Mouse (Mus musculus) limb, embryonic 14.5 days (tissue): ENCODE data around the gene Hist1h2bh. TPM values are rescaled to one million over a fixed set of nuclear protein-coding genes. Genes with fewer than 3 reads are reported as not detected.
"Not testable (repeated sequence)": the region's sequence is repeated elsewhere in the genome, so short reads cannot be mapped to it uniquely, and the experiment has no call there.

ENCODE experiments used
- ATAC-seq: fragments of 200-750 bp; cut with Nextera tagmentation; 2 replicates; pipeline ENCODE4 v1.8.0; 2017; ENCODE audit warnings: low read depth, moderate number of reproducible peaks, moderate TSS enrichment; ENCODE audit not compliant: low FRiP score
- DNase-seq: peaks from one replicate; pipeline ENCODE4 v3.0.0-alpha.2; 2015; ENCODE audit warnings: low spot score
- H3K27ac ChIP-seq: fragments of 300-500 bp; sonication (generic); replicated peaks from 2 replicates; pipeline ENCODE4 v1.5.1; 2014; ENCODE audit warnings: low read depth, mild to moderate bottlenecking, low read length, moderate library complexity, mixed read lengths
- H3K27me3 ChIP-seq: fragments of 300-500 bp; sonication (generic); 2 replicates; pipeline ENCODE4 v1.6.1; 2014; ENCODE audit warnings: low read length, mixed read lengths; ENCODE audit not compliant: control insufficient read depth, insufficient read depth
- H3K36me3 ChIP-seq: fragments of 300-500 bp; sonication (generic); 2 replicates; pipeline ENCODE4 v1.6.1; 2014; ENCODE audit warnings: mild to moderate bottlenecking, low read length, moderate library complexity, mixed read lengths; ENCODE audit not compliant: control insufficient read depth, insufficient read depth
- H3K4me1 ChIP-seq: fragments of 300-500 bp; sonication (generic); 2 replicates; pipeline ENCODE4 v1.6.1; 2014; ENCODE audit warnings: antibody characterized with exemption, low read length, mixed read lengths; ENCODE audit not compliant: control insufficient read depth, insufficient read depth
- H3K4me2 ChIP-seq: fragments of 300-500 bp; sonication (generic); replicated peaks from 2 replicates; pipeline ENCODE4 v1.6.1; 2014; ENCODE audit warnings: low read depth, mild to moderate bottlenecking, low read length, moderate library complexity; ENCODE audit not compliant: severe bottlenecking
- H3K4me3 ChIP-seq: fragments of 300-500 bp; sonication (generic); replicated peaks from 2 replicates; pipeline ENCODE4 v1.5.1; 2014; ENCODE audit warnings: low read length
- H3K9ac ChIP-seq: fragments of 300-500 bp; sonication (generic); 2 replicates; pipeline ENCODE4 v1.6.1; 2014; ENCODE audit warnings: mild to moderate bottlenecking, low read depth, low read length, moderate library complexity; ENCODE audit not compliant: severe bottlenecking
- H3K9me3 ChIP-seq: fragments of 300-500 bp; sonication (generic); 2 replicates; pipeline ENCODE4 v1.6.1; 2016; ENCODE audit warnings: low read length; ENCODE audit not compliant: control insufficient read depth
- POLR2A ChIP-seq: fragments of 200-500 bp; IDR thresholded peaks from 2 replicates; pipeline ENCODE4 v1.8.0; 2012; ENCODE audit warnings: inconsistent platforms, mild to moderate bottlenecking, moderate library complexity, borderline replicate concordance; ENCODE audit not compliant: insufficient read depth, insufficient read length; ENCODE audit errors: extremely low read depth
- WGBS: fragments of 180-500 bp; shearing (Covaris S2); extraction: QIAGEN DNeasy Blood & Tissue Kit; methylation state at CpG from one replicate; pipeline ENCODE4 v1.1.7; 2014; 5-methylcytosine and 5-hydroxymethylcytosine counted together
- polyA plus RNA-seq, 2 experiments: library from polyadenylated mRNA; depleted of rRNA in 1 of 2; stranded (reverse) in 1 of 2; unstranded in 1 of 2; fragments of >200 nt; fragmentation: Nextera tagmentation in 1 of 2; extraction: Ambion mirVana in 1 of 2; gene quantifications; 2 replicates each; pipeline versions ENCODE4 v1.2.1 to v1.2.3; 2012 to 2014

Gene Hist1h2bh
- polyA plus RNA-seq, 2 experiments: 0.48 to 5.2 TPM

- Histone ChIP-seq H3K4me2 (peak overlapping the region; percentile 56), H3K36me3 (no peaks in the 10 kb centered on the region), H3K9me3 (no peaks in the 10 kb centered on the region), H3K9ac (peak overlapping the region; percentile 57), H3K27ac (peak overlapping the region; percentile 93), H3K27me3 (no peaks in the 10 kb centered on the region), H3K4me3 (peak overlapping the region; percentile 40), H3K4me1 (peaks cover 21% of the 10 kb centered on the region)
- DNase-seq (no peak), ATAC-seq (no peak)
- WGBS: 34% methylated on average over 2 of the region's 2 CpGs
- no peak for TF ChIP-seq POLR2A
Measured at GRCm38 (mm10) chr13:23572218-23573033, 29.2 kb upstream of the Hist1h2bh start.

- not testable (repeated sequence) for H3K27me3 ChIP-seq, H3K9me3 ChIP-seq, ATAC-seq, DNase-seq, H3K36me3 ChIP-seq
- Histone ChIP-seq H3K9ac (peak overlapping the region; percentile 57), H3K4me1 (peaks cover 16% of the 10 kb centered on the region), H3K4me2 (peak overlapping the region; percentile 56), H3K27ac (peak overlapping the region; percentile 93), H3K4me3 (peak overlapping the region; percentile 40)
- WGBS: under 1% methylated on average over 8 of the region's 34 CpGs
Measured at GRCm38 (mm10) chr13:23571504-23572217, 28.5 kb upstream of the Hist1h2bh start.

- peak within 1 kb of the TSS; percentile 57 for H3K9ac ChIP-seq
- peaks cover 13% of the 10 kb centered on the region; the same call in 1 of the 2 replicates for H3K4me1 ChIP-seq
- DNase-seq: peak; percentile 96
- no peaks in the 10 kb centered on the region for H3K36me3 ChIP-seq
- H3K27ac ChIP-seq: peak within 1 kb of the TSS; percentile 93
- H3K27me3 ChIP-seq: no peaks in the 10 kb centered on the region
- H3K9me3 ChIP-seq: no peaks in the 10 kb centered on the region
- peak; percentile 33; the same call in 1 of the 2 replicates for TF ChIP-seq POLR2A
- H3K4me3 ChIP-seq: peak within 1 kb of the TSS; percentile 40
- under 1% methylated on average over 17 of the region's 18 CpGs for WGBS
- H3K4me2 ChIP-seq: peak within 1 kb of the TSS; percentile 56
- peak; percentile 89 for ATAC-seq
Measured at GRCm38 (mm10) chr13:23571022-23571503, 27.9 kb upstream of the Hist1h2bh start, which contains the start of the genes Hist1h2ae and Hist1h2bg. Hist1h2ae (minus strand) TSS chr13:23571220. Hist1h2bg (plus strand) TSS chr13:23571396.

GRCm38 (mm10) chr13:23570261-23571021 is 27.2 kb upstream of the Hist1h2bh start:
- not testable (repeated sequence) for ATAC-seq, DNase-seq
- under 1% methylated on average over 7 of the region's 41 CpGs for WGBS

GRCm38 (mm10) chr13:23564482-23564881 is 21.3 kb upstream of the Hist1h2bh start:
- Histone ChIP-seq H3K27ac (peak overlapping the region; percentile 98; the same call in 1 of the 2 replicates), H3K36me3 (no peaks in the 10 kb centered on the region), H3K9ac (no peak overlapping the region), H3K4me3 (no peak overlapping the region), H3K4me1 (0 out of 2 replicates have a peak, but pooled peaks cover 2% of the 10 kb centered on the region), H3K27me3 (no peaks in the 10 kb centered on the region), H3K9me3 (no peaks in the 10 kb centered on the region), H3K4me2 (no peak overlapping the region)
- WGBS: 91% methylated on average over 2 of the region's 2 CpGs
- no peak for TF ChIP-seq POLR2A
- no peak for DNase-seq
- ATAC-seq: no peak

More at GRCm38 (mm10) chr13:23570261-23571021, 27.2 kb upstream of the Hist1h2bh start:
- peak overlapping the region; percentile 93 for H3K27ac ChIP-seq
- peak overlapping the region; percentile 40 for H3K4me3 ChIP-seq
- H3K27me3 ChIP-seq, H3K9me3 ChIP-seq, H3K36me3 ChIP-seq: not testable (repeated sequence)
- peak overlapping the region; percentile 56 for H3K4me2 ChIP-seq
- H3K4me1 ChIP-seq: peaks cover 13% of the 10 kb centered on the region; the same call in 1 of the 2 replicates
- H3K9ac ChIP-seq: peak overlapping the region; percentile 47; the same call in 1 of the 2 replicates
